Mouse (Mus musculus) forebrain, embryonic 12.5 days (tissue): ENCODE measurements around the gene Rora. TPM values are rescaled to one million over a fixed set of nuclear protein-coding genes. Genes with fewer than 3 reads are reported as not detected.

Experiments used
- ATAC-seq: fragments of 200-750 bp; cut with Nextera tagmentation; 2 replicates; pipeline ENCODE4 v1.8.0; 2017; ENCODE audit warnings: moderate TSS enrichment; ENCODE audit not compliant: low FRiP score
- H3K27ac ChIP-seq: fragments of 300-500 bp; sonication (generic); 2 replicates; pipeline ENCODE4 v1.5.1; 2016; ENCODE audit warnings: mild to moderate bottlenecking
- H3K27me3 ChIP-seq: fragments of 300-500 bp; sonication (generic); 2 replicates; pipeline ENCODE4 v1.6.1; 2016; ENCODE audit warnings: mild to moderate bottlenecking
- H3K36me3 ChIP-seq: fragments of 300-500 bp; sonication (generic); replicated peaks from 2 replicates; pipeline ENCODE4 v1.6.1; 2016; ENCODE audit warnings: mild to moderate bottlenecking
- H3K4me1 ChIP-seq: fragments of 300-500 bp; sonication (generic); 2 replicates; pipeline ENCODE4 v1.6.1; 2016
- H3K4me2 ChIP-seq: fragments of 300-500 bp; sonication (generic); 2 replicates; pipeline ENCODE4 v1.6.1; 2016; ENCODE audit warnings: mild to moderate bottlenecking, moderate library complexity
- H3K4me3 ChIP-seq: fragments of 300-500 bp; sonication (generic); replicated peaks from 2 replicates; pipeline ENCODE4 v1.5.1; 2016; ENCODE audit warnings: mild to moderate bottlenecking
- H3K9ac ChIP-seq: fragments of 300-500 bp; sonication (generic); 2 replicates; pipeline ENCODE4 v1.6.1; 2016; ENCODE audit warnings: mild to moderate bottlenecking
- H3K9me3 ChIP-seq: fragments of 300-500 bp; sonication (generic); 2 replicates; pipeline ENCODE4 v1.6.1; 2016
- WGBS: fragments of 180-500 bp; shearing (Covaris S2); methylation state at CpG from one replicate; pipeline ENCODE4 v1.1.7; 2016; 5-methylcytosine and 5-hydroxymethylcytosine counted together
- polyA plus RNA-seq: library from polyadenylated mRNA; unstranded; fragments of >200 nt; fragmentation: Nextera tagmentation; extraction: Ambion mirVana; gene quantifications from 2 replicates; pipeline ENCODE4 v1.2.1, GENCODE M21; 2016

Gene Rora
- polyA plus RNA-seq, 1 experiment from 2014 or later = 7.3 TPM

DNA sequence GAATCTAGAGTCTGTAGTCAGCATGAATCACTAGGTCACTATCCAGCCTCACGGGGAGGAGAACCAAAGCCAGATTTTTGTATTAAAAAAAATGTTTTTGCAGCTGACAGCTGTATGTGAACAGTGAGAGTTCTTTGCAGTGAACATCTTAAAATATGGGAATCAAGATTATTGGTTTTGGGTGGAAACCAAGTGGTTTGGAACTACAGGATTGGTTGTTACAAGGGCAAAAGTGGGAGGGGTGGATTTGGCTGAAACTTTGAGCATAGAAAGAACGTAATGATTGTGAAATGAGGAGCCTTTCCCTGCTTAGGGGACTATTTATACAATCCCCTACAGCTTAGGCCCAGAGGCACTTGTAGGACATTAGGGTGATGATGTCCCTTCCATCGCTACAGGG, 173.9 kb downstream of the Rora start:
- Histone ChIP-seq H3K4me3 (no peak overlapping the region), H3K9me3 (no peaks in the 10 kb centered on the region), H3K4me2 (no peak overlapping the region), H3K9ac (no peak overlapping the region), H3K27me3 (no peaks in the 10 kb centered on the region), H3K4me1 (no peaks in the 10 kb centered on the region), H3K36me3 (no peaks in the 10 kb centered on the region), H3K27ac (no peak overlapping the region)
- WGBS = 82% methylated on average over 3 of the region's 3 CpGs
- ATAC-seq = no peak

DNA sequence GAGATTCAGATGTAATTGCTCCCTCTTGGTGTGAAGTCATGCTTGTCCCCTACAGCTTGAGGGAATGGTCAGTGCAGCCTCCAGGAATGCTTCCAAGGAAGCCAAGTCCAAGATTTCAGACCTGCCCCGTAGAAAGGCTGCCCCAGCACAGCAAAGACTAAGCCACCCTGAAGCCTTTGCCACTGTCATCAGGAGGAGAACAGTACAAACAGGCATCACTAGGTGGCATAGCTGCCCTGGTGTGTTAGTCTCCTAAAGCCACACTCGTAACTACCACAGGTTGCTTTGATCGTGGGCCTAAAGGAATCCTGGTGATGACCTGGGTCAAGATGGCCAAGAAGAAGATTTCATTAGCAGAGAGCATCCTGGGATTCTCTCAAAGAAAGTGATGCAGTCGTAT, 176.3 kb downstream of the Rora start:
- H3K36me3 ChIP-seq = no peaks in the 10 kb centered on the region
- H3K4me1 ChIP-seq = no peaks in the 10 kb centered on the region
- no peak overlapping the region for H3K4me3 ChIP-seq
- H3K9ac ChIP-seq = no peak overlapping the region
- H3K27ac ChIP-seq = no peak overlapping the region
- 76% methylated on average over 4 of the region's 4 CpGs for WGBS
- H3K27me3 ChIP-seq = no peaks in the 10 kb centered on the region
- H3K4me2 ChIP-seq = no peak overlapping the region
- no peak for ATAC-seq
- H3K9me3 ChIP-seq = no peaks in the 10 kb centered on the region

- Histone ChIP-seq H3K9me3 (no peaks in the 10 kb centered on the region), H3K4me1 (no peaks in the 10 kb centered on the region), H3K27me3 (no peaks in the 10 kb centered on the region), H3K4me2 (no peak overlapping the region), H3K36me3 (no peaks in the 10 kb centered on the region), H3K9ac (no peak overlapping the region), H3K4me3 (no peak overlapping the region), H3K27ac (no peak overlapping the region)
- WGBS = 88% methylated on average over 6 of the region's 6 CpGs
- ATAC-seq = no peak
Measured at GRCm38 (mm10) chr9:68833323-68833722, 179.7 kb downstream of the Rora start.

DNA sequence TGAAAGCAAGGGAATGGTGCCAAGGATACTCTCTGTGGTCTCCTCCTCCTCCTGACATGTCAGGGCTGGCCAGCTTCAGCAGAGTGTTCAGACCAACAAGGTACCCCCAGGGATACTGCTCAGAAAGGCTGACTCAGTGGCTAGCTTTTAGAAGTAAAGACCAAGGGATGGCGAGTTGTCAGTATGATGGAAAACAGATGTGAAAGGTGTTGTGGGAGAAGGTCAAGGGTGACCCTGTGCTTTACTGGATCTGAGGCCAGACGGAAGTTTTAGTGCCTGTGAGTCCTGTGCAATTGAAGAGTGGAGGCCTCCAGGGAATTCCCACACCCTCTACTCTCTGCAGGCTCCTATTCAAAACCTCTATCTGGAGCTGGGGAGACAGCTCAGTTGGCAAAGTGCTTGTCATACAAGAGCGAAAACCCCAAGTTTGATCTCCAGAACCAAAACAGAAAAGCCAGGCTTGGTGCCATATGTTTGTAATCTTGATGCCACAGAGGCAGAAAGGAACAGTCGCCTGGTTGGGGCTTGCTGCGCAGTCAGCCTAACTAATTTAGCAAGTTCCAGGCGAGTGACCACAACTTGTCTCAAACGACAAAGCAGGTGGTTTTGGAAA, 181.6 kb downstream of the Rora start:
- no peak overlapping the region for H3K4me2 ChIP-seq
- H3K9ac ChIP-seq = no peak overlapping the region
- no peak for ATAC-seq
- 76% methylated on average over 7 of the region's 7 CpGs for WGBS
- no peaks in the 10 kb centered on the region for H3K36me3 ChIP-seq
- H3K9me3 ChIP-seq = no peaks in the 10 kb centered on the region
- H3K4me3 ChIP-seq = no peak overlapping the region
- no peaks in the 10 kb centered on the region for H3K4me1 ChIP-seq
- no peak overlapping the region for H3K27ac ChIP-seq
- H3K27me3 ChIP-seq = no peaks in the 10 kb centered on the region

- Histone ChIP-seq H3K27me3 (no peaks in the 10 kb centered on the region), H3K4me1 (peaks cover 19% of the 10 kb centered on the region), H3K27ac (0 out of 2 replicates have a peak overlapping the region, but pooled peaks have one; percentile 36), H3K9me3 (no peaks in the 10 kb centered on the region), H3K36me3 (no peaks in the 10 kb centered on the region), H3K9ac (no peak overlapping the region), H3K4me3 (no peak overlapping the region), H3K4me2 (peak overlapping the region; percentile 15; the same call in 1 of the 2 replicates)
- WGBS = 44% methylated on average over 15 of the region's 16 CpGs
- ATAC-seq = peak; percentile 58; the same call in 1 of the 2 replicates
Measured at GRCm38 (mm10) chr9:68842134-68842892, 188.7 kb downstream of the Rora start.

DNA sequence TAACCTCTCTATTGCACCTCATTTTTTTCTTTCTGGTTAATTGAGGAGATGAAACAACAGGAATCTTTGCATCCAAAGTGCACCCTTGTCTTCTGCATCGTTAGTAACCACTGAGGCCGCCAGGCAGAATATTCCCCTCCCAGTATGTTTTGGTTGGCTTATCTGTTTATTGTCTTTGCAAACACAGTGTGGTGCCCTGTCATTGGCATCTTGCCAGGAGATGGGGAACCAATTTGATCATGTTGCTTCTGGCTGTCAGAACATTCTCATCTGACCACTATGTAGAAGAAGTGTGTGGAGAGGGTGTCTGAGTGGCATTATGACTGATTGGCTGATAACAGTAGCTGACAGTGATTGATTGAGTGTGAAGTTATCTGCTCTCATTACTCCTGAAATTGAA, 192.0 kb downstream of the Rora start:
- no peak overlapping the region for H3K4me3 ChIP-seq
- no peaks in the 10 kb centered on the region for H3K9me3 ChIP-seq
- H3K36me3 ChIP-seq = no peaks in the 10 kb centered on the region
- H3K27me3 ChIP-seq = no peaks in the 10 kb centered on the region
- no peak for ATAC-seq
- WGBS = 46% methylated on average over 2 of the region's 2 CpGs
- H3K4me2 ChIP-seq = no peak overlapping the region
- H3K4me1 ChIP-seq = peaks cover 19% of the 10 kb centered on the region
- no peak overlapping the region for H3K27ac ChIP-seq
- no peak overlapping the region for H3K9ac ChIP-seq

DNA sequence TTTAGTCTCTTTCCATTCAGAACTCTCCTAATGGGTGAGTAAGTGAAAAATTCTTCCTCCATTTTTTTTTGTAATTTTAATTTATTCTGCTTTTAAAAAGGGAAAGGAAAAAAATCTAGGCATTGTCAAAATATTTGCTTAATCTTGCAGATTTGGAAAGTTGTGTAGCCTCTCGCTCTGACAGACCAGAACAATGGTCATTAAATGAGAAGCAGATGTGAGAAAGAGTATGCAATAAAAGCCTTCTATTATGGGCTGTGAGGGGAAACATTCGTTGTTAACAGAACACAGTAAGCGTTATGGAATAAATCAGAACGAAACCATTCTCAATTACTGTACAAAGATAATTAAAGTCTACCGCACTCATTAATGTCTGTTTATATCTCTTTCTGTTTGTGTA, 196.7 kb downstream of the Rora start:
- Histone ChIP-seq H3K4me3 (no peak overlapping the region), H3K4me1 (peaks cover 11% of the 10 kb centered on the region; the same call in 1 of the 2 replicates), H3K9me3 (no peaks in the 10 kb centered on the region), H3K4me2 (no peak overlapping the region), H3K9ac (no peak overlapping the region), H3K27me3 (no peaks in the 10 kb centered on the region), H3K36me3 (no peaks in the 10 kb centered on the region), H3K27ac (no peak overlapping the region)
- no peak for ATAC-seq
- WGBS = 59% methylated on average over 5 of the region's 5 CpGs

- Histone ChIP-seq H3K36me3 (no peaks in the 10 kb centered on the region), H3K9ac (no peak overlapping the region), H3K27me3 (no peaks in the 10 kb centered on the region), H3K27ac (no peak overlapping the region), H3K9me3 (no peaks in the 10 kb centered on the region), H3K4me1 (0 out of 2 replicates have a peak, but pooled peaks cover 5% of the 10 kb centered on the region), H3K4me3 (no peak overlapping the region), H3K4me2 (no peak overlapping the region)
- 73% methylated on average over 4 of the region's 4 CpGs for WGBS
- ATAC-seq = no peak
Measured at GRCm38 (mm10) chr9:68852201-68852600, 198.6 kb downstream of the Rora start.

DNA sequence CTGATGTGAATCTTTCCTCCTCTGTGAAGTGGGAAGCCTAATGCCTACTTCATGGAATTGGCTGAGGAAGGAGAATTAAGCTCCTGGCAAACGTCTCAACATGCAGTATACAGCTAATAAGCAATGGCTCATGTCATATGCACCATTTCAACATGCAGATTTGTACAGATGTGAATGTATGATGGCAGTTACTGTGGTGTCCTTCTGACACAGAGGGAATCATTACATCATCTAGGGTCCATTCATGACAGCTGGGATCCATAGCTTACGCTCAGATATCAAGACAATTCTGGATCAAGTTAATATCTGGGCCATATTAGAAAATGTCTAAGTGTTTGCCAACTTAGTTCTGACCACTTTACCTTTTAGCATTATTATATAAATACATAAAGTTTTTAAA, 199.3 kb downstream of the Rora start:
- ATAC-seq = no peak
- 86% methylated on average over 2 of the region's 2 CpGs for WGBS
- 0 out of 2 replicates have a peak, but pooled peaks cover 5% of the 10 kb centered on the region for H3K4me1 ChIP-seq
- H3K27ac ChIP-seq = no peak overlapping the region
- no peaks in the 10 kb centered on the region for H3K36me3 ChIP-seq
- H3K4me3 ChIP-seq = no peak overlapping the region
- H3K9ac ChIP-seq = no peak overlapping the region
- H3K9me3 ChIP-seq = no peaks in the 10 kb centered on the region
- H3K27me3 ChIP-seq = no peaks in the 10 kb centered on the region
- no peak overlapping the region for H3K4me2 ChIP-seq

DNA sequence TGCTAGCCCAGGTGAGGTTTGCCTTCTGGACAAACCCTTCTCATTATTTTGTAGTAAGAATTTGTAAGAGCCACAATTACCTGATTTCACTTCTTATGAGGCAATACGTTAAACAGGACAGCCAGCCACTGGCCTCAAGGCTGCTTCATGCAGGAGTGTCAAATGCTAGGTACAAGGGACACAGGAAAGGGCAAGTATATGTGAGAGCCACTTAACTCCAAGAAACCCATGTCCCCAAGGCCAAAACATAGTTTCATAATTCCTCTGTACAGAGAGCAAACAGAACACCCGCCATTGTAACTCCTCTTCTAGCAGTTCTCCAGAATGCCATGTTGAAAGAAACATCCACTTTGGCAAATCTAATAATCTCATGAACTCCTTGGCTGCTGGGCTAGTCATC, 205.9 kb downstream of the Rora start:
- WGBS = 91% methylated on average over 2 of the region's 2 CpGs
- H3K27ac ChIP-seq = no peak overlapping the region

GRCm38 (mm10) chr9:68866317-68866716, 212.7 kb downstream of the Rora start:
- Histone ChIP-seq H3K4me3 (no peak overlapping the region), H3K36me3 (no peaks in the 10 kb centered on the region), H3K9me3 (peaks cover 11% of the 10 kb centered on the region), H3K27ac (no peak overlapping the region), H3K9ac (no peak overlapping the region), H3K4me2 (no peak overlapping the region), H3K4me1 (peaks cover 11% of the 10 kb centered on the region; the same call in 1 of the 2 replicates), H3K27me3 (no peaks in the 10 kb centered on the region)
- WGBS = 51% methylated on average over 4 of the region's 4 CpGs
- ATAC-seq = no peak

More for the DNA sequence above, 205.9 kb downstream of the Rora start:
- Histone ChIP-seq H3K4me2 (no peak overlapping the region), H3K9ac (no peak overlapping the region), H3K27me3 (no peaks in the 10 kb centered on the region), H3K36me3 (no peaks in the 10 kb centered on the region), H3K4me1 (no peaks in the 10 kb centered on the region), H3K9me3 (peaks cover 11% of the 10 kb centered on the region), H3K4me3 (no peak overlapping the region)
- ATAC-seq = no peak

- Histone ChIP-seq H3K9ac (no peak overlapping the region), H3K27ac (no peak overlapping the region), H3K4me2 (no peak overlapping the region), H3K4me3 (no peak overlapping the region), H3K36me3 (no peaks in the 10 kb centered on the region), H3K4me1 (peaks cover 6% of the 10 kb centered on the region; the same call in 1 of the 2 replicates), H3K9me3 (no peaks in the 10 kb centered on the region), H3K27me3 (peaks cover 5% of the 10 kb centered on the region; the same call in 1 of the 2 replicates)
- 85% methylated on average over 4 of the region's 4 CpGs for WGBS
- ATAC-seq = no peak
Measured at GRCm38 (mm10) chr9:68873838-68874237, 220.3 kb downstream of the Rora start.

- H3K9me3 ChIP-seq = no peaks in the 10 kb centered on the region
- H3K27me3 ChIP-seq = peaks cover 5% of the 10 kb centered on the region; the same call in 1 of the 2 replicates
- 87% methylated on average over 2 of the region's 2 CpGs for WGBS
- ATAC-seq = no peak
- H3K4me1 ChIP-seq = peaks cover 6% of the 10 kb centered on the region; the same call in 1 of the 2 replicates
- no peak overlapping the region for H3K9ac ChIP-seq
- no peak overlapping the region for H3K4me2 ChIP-seq
- H3K27ac ChIP-seq = no peak overlapping the region
- H3K36me3 ChIP-seq = no peaks in the 10 kb centered on the region
- H3K4me3 ChIP-seq = no peak overlapping the region
Measured at GRCm38 (mm10) chr9:68874544-68874943, 221.0 kb downstream of the Rora start.
